Mouse (Mus musculus): ENCODE data around the gene Fbxo40.

DNA sequence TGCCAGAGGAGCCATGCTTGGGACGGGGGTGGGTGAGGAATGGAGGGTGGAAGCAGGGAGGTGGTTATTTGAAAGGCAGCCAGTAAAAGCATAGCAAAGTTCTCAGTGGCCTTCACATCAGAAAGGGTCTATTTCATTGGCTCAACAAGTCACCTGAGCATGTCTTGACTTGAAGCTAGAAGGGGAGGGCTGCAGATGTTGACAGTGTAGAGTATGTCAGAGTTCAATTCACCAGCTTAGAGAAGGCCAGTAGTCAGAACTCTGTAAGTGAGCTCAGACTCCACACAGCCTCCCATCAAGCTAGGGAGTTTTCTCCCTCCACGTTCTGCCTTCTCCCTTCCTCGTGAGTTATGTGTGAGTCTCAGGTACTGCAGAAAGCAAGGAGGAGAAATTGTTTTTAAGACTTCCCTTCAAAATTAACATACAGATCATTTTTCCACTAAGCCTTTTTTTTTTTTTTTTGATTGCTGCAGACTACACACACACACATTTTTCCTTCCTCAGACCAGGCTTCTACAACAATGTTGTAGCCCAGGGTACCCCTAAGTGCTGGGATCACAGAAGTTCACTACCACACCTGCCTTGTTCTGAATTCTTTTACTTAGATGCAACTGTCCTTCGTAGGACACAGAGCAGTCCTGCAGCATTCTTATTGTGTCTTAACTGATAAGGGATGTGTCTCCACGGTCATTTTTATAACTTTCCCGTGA, 56.0 kb downstream of the Fbxo40 start:
- TF ChIP-seq CTCF (IDR thresholded peaks at IDR 0.05; ENCODE audit: control insufficient read depth, insufficient read depth, insufficient replicate concordance, low read depth, low read length) = no peak
- TF ChIP-seq POLR2A (IDR thresholded peaks at IDR 0.05; ENCODE audit: control insufficient read depth, low read depth, low read length) = no peak

All from testis, adult 2 months (tissue).